16 mouse cellular contexts compared by ENCODE assay signal in genomic region chr3:136697626-136698191, GRCm38 (mm10). TPM values are rescaled to one million over a fixed set of nuclear protein-coding genes. Genes with fewer than 3 reads are reported as not detected.
A peak's percentile ranks its signal among the peaks of the same experiment; 100 is the strongest.
DNase-seq lines count a peak whose midpoint lies in the region; ATAC-seq and TF ChIP-seq lines count a peak whose summit lies in the region.
"Had no signal": no experiment of that assay in that cellular context is flagged by ENCODE, and none has a peak within 500 bp of the region (broad histone marks: within the 10 kb centered on the region; RNA-seq: fewer than 3 reads in every experiment).

No protein-coding gene starts in this region.

- peaks cover 10% of the 10 kb centered on the region for H3K79me2 ChIP-seq in heart, adult 2 months (replicated peaks; ENCODE audit: control insufficient read depth, insufficient read depth, low read length)

- no peak overlapping the region for H3K4me3 ChIP-seq in heart, adult 2 months
- H3K4me3 ChIP-seq in midbrain, embryonic 13.5 days (replicated peaks), result no peak overlapping the region
- no peak overlapping the region for H3K4me3 ChIP-seq in midbrain, postnatal 0 days (ENCODE audit: low read depth, low read length)
- no peak overlapping the region for H3K4me3 ChIP-seq in hindbrain, embryonic 16.5 days (ENCODE audit: low read length)
- H3K4me3 ChIP-seq: forebrain, embryonic 10.5 days; limb, embryonic 15.5 days; midbrain, embryonic 15.5 days had no signal

- peaks cover 18% of the 10 kb centered on the region for H3K4me1 ChIP-seq in heart, adult 2 months (ENCODE audit: control insufficient read depth, insufficient read depth, low read length)
- peaks cover 8% of the 10 kb centered on the region; the same call in 1 of the 2 replicates for H3K4me1 ChIP-seq in midbrain, embryonic 13.5 days (replicated peaks)
- no peaks in the 10 kb centered on the region; the same call in 1 of the 2 replicates for H3K4me1 ChIP-seq in midbrain, postnatal 0 days (ENCODE audit: insufficient read depth, low read length)
- H3K4me1 ChIP-seq in hindbrain, embryonic 16.5 days (ENCODE audit: control insufficient read depth, insufficient read depth, low read depth, low read length), result 0 out of 2 replicates have a peak, but pooled peaks cover 3% of the 10 kb centered on the region
- H3K4me1 ChIP-seq: forebrain, embryonic 10.5 days; midbrain, embryonic 15.5 days had no signal

- DNase-seq in heart, adult 2 months, result no peak
- no peak for DNase-seq in heart, postnatal 14 days
- DNase-seq in midbrain, postnatal 0 days (ENCODE audit: low spot score), result no peak
- DNase-seq in gonadal fat pad, adult 2 months (ENCODE audit: low read depth), result peak; percentile 19
- no peak for DNase-seq in lung, postnatal 10 days
- DNase-seq: embryo, embryonic 11 days; gastrocnemius, postnatal 25 days; layer of hippocampus, postnatal 36 days; thymus, postnatal 4 days had no signal

- 34% methylated on average over 3 of the region's 3 CpGs for WGBS in heart, adult 2 months
- 89% methylated on average over 3 of the region's 3 CpGs for WGBS in midbrain, embryonic 13.5 days
- 78% methylated on average over 3 of the region's 3 CpGs for WGBS in midbrain, postnatal 0 days
- WGBS in hindbrain, embryonic 16.5 days, result 79% methylated on average over 3 of the region's 3 CpGs

- H3K27ac ChIP-seq in heart, adult 2 months, result peak overlapping the region; percentile 3; the same call in 1 of the 2 replicates
- H3K27ac ChIP-seq in midbrain, embryonic 13.5 days, result no peak overlapping the region
- H3K27ac ChIP-seq in midbrain, postnatal 0 days (ENCODE audit: low read depth, low read length), result no peak overlapping the region
- no peak overlapping the region for H3K27ac ChIP-seq in hindbrain, embryonic 16.5 days (ENCODE audit: low read depth, low read length)
- H3K27ac ChIP-seq: forebrain, embryonic 10.5 days; hindbrain, postnatal 0 days; limb, embryonic 15.5 days; midbrain, embryonic 15.5 days had no signal

- ATAC-seq in midbrain, embryonic 13.5 days, result 0 out of 2 replicates have a peak, but pooled peaks have one; percentile 21
- no peak for ATAC-seq in midbrain, postnatal 0 days (ENCODE audit: low FRiP score)
- ATAC-seq in monocyte, adult 5-6 weeks (replicated peaks; ENCODE audit: insufficient number of reproducible peaks, low FRiP score, low TSS enrichment, poor library complexity, severe bottlenecking), result peak; percentile 37; the same call in 1 of the 2 replicates
- no peak for ATAC-seq in hindbrain, embryonic 16.5 days
- ATAC-seq: hindbrain, postnatal 0 days; midbrain, embryonic 15.5 days had no signal

- H3K36me3 ChIP-seq in heart, adult 2 months (ENCODE audit: control insufficient read depth, insufficient read depth, low read length), result peaks cover 24% of the 10 kb centered on the region
- no peaks in the 10 kb centered on the region for H3K36me3 ChIP-seq in midbrain, embryonic 13.5 days
- H3K36me3 ChIP-seq in midbrain, postnatal 0 days (ENCODE audit: insufficient read depth, low read length), result no peaks in the 10 kb centered on the region
- no peaks in the 10 kb centered on the region for H3K36me3 ChIP-seq in hindbrain, embryonic 16.5 days (ENCODE audit: control insufficient read depth, insufficient read depth, low read length)
- H3K36me3 ChIP-seq: forebrain, embryonic 10.5 days; limb, embryonic 15.5 days; midbrain, embryonic 15.5 days had no signal

- no peaks in the 10 kb centered on the region for H3K27me3 ChIP-seq in heart, adult 2 months (ENCODE audit: control insufficient read depth, insufficient read depth, low read length)
- H3K27me3 ChIP-seq in midbrain, embryonic 13.5 days, result no peaks in the 10 kb centered on the region
- no peaks in the 10 kb centered on the region for H3K27me3 ChIP-seq in midbrain, postnatal 0 days (ENCODE audit: insufficient read depth, low read length)
- no peaks in the 10 kb centered on the region for H3K27me3 ChIP-seq in hindbrain, embryonic 16.5 days (replicated peaks; ENCODE audit: control insufficient read depth, insufficient read depth, low read length)
- H3K27me3 ChIP-seq: limb, embryonic 15.5 days; midbrain, embryonic 15.5 days had no signal

- no peaks in the 10 kb centered on the region for H3K9me3 ChIP-seq in midbrain, embryonic 13.5 days
- no peaks in the 10 kb centered on the region for H3K9me3 ChIP-seq in midbrain, postnatal 0 days (ENCODE audit: low read length)
- no peaks in the 10 kb centered on the region for H3K9me3 ChIP-seq in hindbrain, embryonic 16.5 days (ENCODE audit: control insufficient read depth, low read length)
- H3K9me3 ChIP-seq: forebrain, embryonic 10.5 days; limb, embryonic 15.5 days; midbrain, embryonic 15.5 days had no signal

- TF ChIP-seq EP300 in heart, adult 2 months (IDR thresholded peaks at IDR 0.05; ENCODE audit: insufficient read depth, low read depth, low read length), result 0 out of 2 replicates have a peak, but pooled peaks have one; percentile 20

- H3K9ac ChIP-seq in heart, adult 2 months (ENCODE audit: low read depth, low read length), result no peak overlapping the region
- no peak overlapping the region for H3K9ac ChIP-seq in midbrain, embryonic 13.5 days (replicated peaks)
- no peak overlapping the region for H3K9ac ChIP-seq in midbrain, postnatal 0 days (replicated peaks; ENCODE audit: low read length, poor library complexity, severe bottlenecking)
- H3K9ac ChIP-seq in hindbrain, embryonic 16.5 days (ENCODE audit: low read depth, low read length), result no peak overlapping the region
- H3K9ac ChIP-seq: limb, embryonic 15.5 days; midbrain, embryonic 15.5 days had no signal

- no peak for TF ChIP-seq POLR2A in heart, adult 2 months (IDR thresholded peaks at IDR 0.05; ENCODE audit: insufficient read depth, low read depth, low read length)

- TF ChIP-seq CTCF in heart, adult 2 months (IDR thresholded peaks at IDR 0.05), result no peak
- no peak for TF ChIP-seq CTCF in midbrain, postnatal 0 days (IDR thresholded peaks at IDR 0.05)

- intact Hi-C loops in heart, adult 2 months (cut with DNase I), result no loop called here
- intact Hi-C loops in heart, postnatal 14 days (cut with DNase I), result loop anchor here (2.0 kb wide), 1 partner anchor 27 kb away; the partner anchor contains the start of gene Ppp3ca

- H3K4me2 ChIP-seq in midbrain, embryonic 13.5 days (replicated peaks), result no peak overlapping the region
- H3K4me2 ChIP-seq in midbrain, postnatal 0 days (ENCODE audit: low read depth, low read length, poor library complexity, severe bottlenecking), result no peak overlapping the region
- H3K4me2 ChIP-seq in hindbrain, embryonic 16.5 days (ENCODE audit: low read length), result no peak overlapping the region
- H3K4me2 ChIP-seq: limb, embryonic 15.5 days; midbrain, embryonic 15.5 days had no signal

RNA-seq across cellular contexts. Expression of gene Ppp3ca, which starts 27.8 kb away (rescaled TPM):
- total RNA-seq in heart, adult 2 months (2021), result 10 to 100 TPM; 41.7 to 44.3 TPM
- 18.3 and 28.5 TPM in 2 replicates for polyA plus RNA-seq in heart, adult 2 months (2012; rRNA removed)
- 10 to 100 TPM; 50.0 to 53.5 TPM for total RNA-seq in heart, postnatal 14 days (2021)
- polyA plus RNA-seq in midbrain, embryonic 13.5 days (2015; fragmentation: Nextera tagmentation; extraction: Ambion mirVana), result 100 and 109 TPM in 2 replicates
- 159 and 180 TPM in 2 replicates for total RNA-seq in midbrain, postnatal 0 days (2014; rRNA removed)
- 161 and 184 TPM in 2 replicates for polyA plus RNA-seq in midbrain, postnatal 0 days (2015; fragmentation: Nextera tagmentation; extraction: Ambion mirVana)
- 16.8 and 20.6 TPM in 2 replicates for polyA plus RNA-seq in gonadal fat pad, adult 2 months (2012; rRNA removed)
- total RNA-seq in monocyte, adult 5-6 weeks (2017), result 87.7 to 108 TPM (median 93.6 TPM) in 3 replicates
- 154 TPM in 2 replicates for polyA plus RNA-seq in hindbrain, embryonic 16.5 days (2015; fragmentation: Nextera tagmentation; extraction: Ambion mirVana)

Comparison
In these comparisons a context has a peak if more than half of its experiments do, and no peak if none do; other contexts are left out.
1. ATAC-seq: peak in midbrain, embryonic 13.5 days (single experiment) and monocyte, adult 5-6 weeks (single experiment); none in midbrain, postnatal 0 days (single experiment) and hindbrain, embryonic 16.5 days (single experiment).